Mouse (Mus musculus): ENCODE data around the gene Creb3l2. TPM values are rescaled to one million over a fixed set of nuclear protein-coding genes. Genes with fewer than 3 reads are reported as not detected.

Gene Creb3l2
- 36.4 and 44.6 TPM in 2 replicates for polyA plus RNA-seq (2015; fragmentation: Nextera tagmentation; extraction: Ambion mirVana)

DNA sequence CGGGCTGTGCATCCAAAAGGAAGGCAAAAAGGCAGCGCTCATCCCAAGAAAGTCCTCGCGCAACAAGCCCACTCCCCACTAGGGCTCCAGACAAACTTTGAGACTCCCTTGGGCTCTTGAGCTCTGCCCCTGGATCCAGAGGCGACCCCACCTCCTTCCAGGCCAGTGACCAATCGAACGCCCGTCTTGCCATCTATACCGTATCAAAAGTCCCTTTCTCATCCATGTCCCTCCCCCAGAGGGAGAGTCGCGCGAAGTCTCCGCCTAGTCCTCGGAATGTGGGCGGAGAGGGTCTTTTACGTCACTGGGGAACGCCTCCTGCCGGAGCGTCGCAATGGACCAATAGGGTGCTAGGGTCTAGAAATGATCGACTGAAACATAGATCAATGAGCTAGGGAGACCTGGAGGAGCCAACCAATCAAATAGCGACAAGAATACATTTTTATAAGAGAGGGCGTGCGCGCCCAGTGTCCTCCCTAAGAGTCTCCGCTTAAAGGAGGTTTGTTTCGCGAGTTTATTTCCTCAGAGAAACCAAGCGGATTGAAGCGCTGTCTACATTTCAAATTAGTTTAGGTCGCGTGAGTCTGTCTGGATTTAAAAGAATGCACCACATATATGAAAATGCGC, at the start of gene Creb3l2:
Creb3l2 (minus strand) TSS at position 106 of the 627 bp plus-strand sequence.
- peak; percentile 99 for ATAC-seq (ENCODE audit: low FRiP score, low read depth)
- no peaks in the 10 kb centered on the region for H3K9me3 ChIP-seq
- WGBS: under 1% methylated on average over 33 of the region's 33 CpGs
- no peaks in the 10 kb centered on the region for H3K27me3 ChIP-seq
- H3K36me3 ChIP-seq: peaks cover 2% of the 10 kb centered on the region
- H3K4me2 ChIP-seq (replicated peaks): peak within 1 kb of the TSS; percentile 77
- peak within 1 kb of the TSS; percentile 94 for H3K9ac ChIP-seq
- H3K4me3 ChIP-seq: peak within 1 kb of the TSS; percentile 92
- H3K4me1 ChIP-seq: peaks cover 31% of the 10 kb centered on the region
- H3K27ac ChIP-seq: peak within 1 kb of the TSS; percentile 97

DNA sequence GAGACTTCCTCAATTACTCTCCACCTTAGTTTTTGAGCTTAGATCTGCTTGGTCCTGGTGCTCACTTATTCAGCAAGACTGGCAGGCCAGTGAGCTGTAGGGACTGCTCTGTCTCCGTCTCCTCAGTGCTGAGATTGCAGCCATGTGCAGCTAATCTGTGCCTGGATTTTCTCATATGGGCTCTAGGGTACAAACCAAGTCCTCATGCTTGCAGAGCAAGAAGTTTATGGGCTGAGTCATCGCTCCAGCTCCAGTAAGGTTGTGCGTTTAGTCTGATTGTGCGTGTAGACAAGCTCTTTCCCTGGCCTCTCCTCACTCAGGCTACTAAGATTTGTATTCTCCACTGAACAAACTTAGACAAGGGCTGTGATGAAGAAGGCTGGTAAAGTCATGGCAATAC, 44.6 kb upstream of the Creb3l2 start:
- Histone ChIP-seq H3K9me3 (no peaks in the 10 kb centered on the region), H3K9ac (no peak overlapping the region), H3K27me3 (no peaks in the 10 kb centered on the region), H3K27ac (no peak overlapping the region), H3K4me1 (no peaks in the 10 kb centered on the region), H3K4me3 (no peak overlapping the region), H3K4me2 (replicated peaks) (no peak overlapping the region), H3K36me3 (no peaks in the 10 kb centered on the region)
- no peak for ATAC-seq (ENCODE audit: low FRiP score, low read depth)
- WGBS: 66% methylated on average over 4 of the region's 4 CpGs

DNA sequence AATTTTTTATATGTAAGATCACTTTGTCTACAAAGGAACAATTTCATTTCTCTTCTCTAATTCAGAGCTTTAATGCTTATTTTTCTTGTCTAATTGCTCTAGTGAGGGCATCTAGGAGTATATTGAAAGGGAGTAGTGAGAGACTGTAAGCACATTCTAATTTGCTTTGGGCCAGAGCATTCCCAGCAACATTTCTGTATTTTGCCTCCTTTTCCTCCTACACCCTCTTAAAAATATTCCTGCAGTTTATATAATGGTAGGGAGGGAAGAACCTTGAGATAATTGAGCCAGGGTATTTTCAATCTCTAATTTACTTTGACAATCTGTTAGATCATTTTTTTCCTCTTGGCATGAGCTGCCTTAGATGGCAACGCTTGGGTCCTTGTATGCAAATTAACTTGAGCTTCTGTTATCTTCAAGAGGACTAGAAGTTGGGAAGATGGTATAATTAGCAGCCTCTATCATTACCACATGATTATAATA, 42.7 kb upstream of the Creb3l2 start:
- no peak overlapping the region for H3K4me3 ChIP-seq
- H3K9ac ChIP-seq: no peak overlapping the region
- no peaks in the 10 kb centered on the region for H3K36me3 ChIP-seq
- H3K27me3 ChIP-seq: no peaks in the 10 kb centered on the region
- H3K4me1 ChIP-seq: no peaks in the 10 kb centered on the region
- H3K4me2 ChIP-seq (replicated peaks): no peak overlapping the region
- ATAC-seq (ENCODE audit: low FRiP score, low read depth): no peak
- H3K27ac ChIP-seq: no peak overlapping the region
- WGBS: 58% methylated on average over 1 of the region's 1 CpGs
- no peaks in the 10 kb centered on the region for H3K9me3 ChIP-seq

DNA sequence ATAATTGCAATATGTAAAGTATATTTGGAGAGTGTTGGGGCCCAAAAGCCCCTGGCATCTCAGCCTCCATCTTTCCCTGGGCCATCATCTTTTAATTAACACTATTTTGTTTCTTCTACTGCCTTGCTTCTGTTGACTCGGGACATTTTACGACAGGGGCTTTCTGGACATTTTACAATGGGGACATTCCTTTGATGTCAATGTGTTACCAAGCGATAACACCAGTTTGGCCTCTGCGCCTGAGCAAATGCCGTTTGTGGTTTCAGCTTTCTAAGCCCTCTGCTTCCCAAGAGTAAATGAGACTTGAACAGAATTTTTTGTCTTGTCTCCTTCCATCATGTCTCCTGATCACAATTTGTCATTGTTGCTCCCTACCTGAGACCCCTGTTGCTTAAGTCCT, 41.3 kb upstream of the Creb3l2 start:
- no peaks in the 10 kb centered on the region for H3K36me3 ChIP-seq
- H3K27ac ChIP-seq: no peak overlapping the region
- H3K27me3 ChIP-seq: no peaks in the 10 kb centered on the region
- H3K4me3 ChIP-seq: no peak overlapping the region
- H3K4me2 ChIP-seq (replicated peaks): no peak overlapping the region
- no peak for ATAC-seq (ENCODE audit: low FRiP score, low read depth)
- H3K4me1 ChIP-seq: no peaks in the 10 kb centered on the region
- 5% methylated on average over 5 of the region's 5 CpGs for WGBS
- no peaks in the 10 kb centered on the region for H3K9me3 ChIP-seq
- H3K9ac ChIP-seq: no peak overlapping the region

DNA sequence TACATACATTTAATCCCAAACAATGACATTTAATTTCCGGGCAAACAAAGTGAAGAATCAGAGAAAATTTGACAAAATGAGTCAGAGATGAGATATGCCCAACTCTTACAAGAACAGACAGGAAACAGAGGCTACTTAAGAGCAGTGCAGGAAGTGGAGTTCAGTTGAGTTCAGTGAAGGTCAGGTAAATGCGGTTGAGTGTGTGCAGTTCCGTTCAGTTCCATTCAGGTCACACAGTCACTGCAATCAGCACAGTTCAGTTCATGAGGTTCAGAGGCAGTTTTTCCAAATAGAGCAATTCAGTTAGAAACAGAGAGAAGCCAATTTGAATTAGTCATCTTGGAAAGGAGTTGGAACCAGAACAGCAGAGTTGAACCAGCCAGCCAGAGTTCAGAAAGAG, 39.2 kb upstream of the Creb3l2 start:
- 86% methylated on average over 3 of the region's 3 CpGs for WGBS
- ATAC-seq (ENCODE audit: low FRiP score, low read depth): no peak
- H3K9me3 ChIP-seq: no peaks in the 10 kb centered on the region

DNA sequence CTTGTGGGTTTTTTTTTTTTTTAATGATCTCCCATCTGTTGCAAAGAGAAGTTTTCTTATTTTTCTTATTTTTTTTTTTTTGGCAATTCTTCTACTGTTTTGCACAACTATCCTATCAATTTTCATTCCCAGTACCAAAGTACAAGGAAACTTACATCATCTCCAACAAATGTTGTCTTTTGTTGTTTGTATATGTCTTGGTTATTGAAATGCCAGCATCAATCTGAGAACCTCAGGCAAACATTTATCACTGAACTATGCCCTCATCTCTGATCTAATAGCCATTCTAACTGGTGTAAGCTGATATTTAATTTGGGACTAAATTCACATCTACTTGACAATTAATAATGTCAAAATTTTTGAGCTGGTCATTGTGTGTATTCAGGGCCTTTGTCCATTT, 38.1 kb upstream of the Creb3l2 start:
- Histone ChIP-seq H3K27ac (no peak overlapping the region), H3K4me3 (no peak overlapping the region), H3K36me3 (no peaks in the 10 kb centered on the region), H3K4me1 (no peaks in the 10 kb centered on the region), H3K4me2 (replicated peaks) (no peak overlapping the region), H3K9ac (no peak overlapping the region), H3K9me3 (no peaks in the 10 kb centered on the region), H3K27me3 (no peaks in the 10 kb centered on the region)
- no peak for ATAC-seq (ENCODE audit: low FRiP score, low read depth)

More for the DNA sequence above, 39.2 kb upstream of the Creb3l2 start:
- Histone ChIP-seq H3K9ac (no peak overlapping the region), H3K27me3 (no peaks in the 10 kb centered on the region), H3K4me1 (no peaks in the 10 kb centered on the region), H3K27ac (no peak overlapping the region), H3K4me3 (no peak overlapping the region), H3K36me3 (no peaks in the 10 kb centered on the region), H3K4me2 (replicated peaks) (no peak overlapping the region)

DNA sequence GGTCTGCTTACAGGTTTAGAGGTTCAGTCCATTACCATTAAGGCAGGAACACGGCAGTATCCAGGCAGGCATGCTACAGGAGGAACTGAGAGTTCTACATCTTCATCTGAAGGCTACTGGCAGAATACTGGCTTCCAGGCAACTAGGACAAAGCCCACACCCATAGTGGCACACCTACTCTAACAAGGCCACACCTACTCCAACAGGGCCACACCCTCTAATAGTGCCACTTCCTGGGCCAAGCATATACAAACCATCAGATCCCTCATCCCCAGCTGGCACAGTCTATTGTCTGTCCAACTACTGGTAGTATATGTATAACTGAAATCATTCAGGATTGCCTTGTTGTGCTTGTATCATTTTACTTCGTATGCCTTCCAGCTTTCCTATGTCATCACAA, 36.5 kb upstream of the Creb3l2 start:
- H3K9me3 ChIP-seq: no peaks in the 10 kb centered on the region
- H3K4me2 ChIP-seq (replicated peaks): no peak overlapping the region
- H3K4me3 ChIP-seq: no peak overlapping the region
- H3K9ac ChIP-seq: no peak overlapping the region
- no peaks in the 10 kb centered on the region for H3K36me3 ChIP-seq
- H3K27ac ChIP-seq: no peak overlapping the region
- H3K4me1 ChIP-seq: peaks cover 8% of the 10 kb centered on the region; the same call in 1 of the 2 replicates
- ATAC-seq (ENCODE audit: low FRiP score, low read depth): no peak
- 90% methylated on average over 2 of the region's 2 CpGs for WGBS
- H3K27me3 ChIP-seq: no peaks in the 10 kb centered on the region

DNA sequence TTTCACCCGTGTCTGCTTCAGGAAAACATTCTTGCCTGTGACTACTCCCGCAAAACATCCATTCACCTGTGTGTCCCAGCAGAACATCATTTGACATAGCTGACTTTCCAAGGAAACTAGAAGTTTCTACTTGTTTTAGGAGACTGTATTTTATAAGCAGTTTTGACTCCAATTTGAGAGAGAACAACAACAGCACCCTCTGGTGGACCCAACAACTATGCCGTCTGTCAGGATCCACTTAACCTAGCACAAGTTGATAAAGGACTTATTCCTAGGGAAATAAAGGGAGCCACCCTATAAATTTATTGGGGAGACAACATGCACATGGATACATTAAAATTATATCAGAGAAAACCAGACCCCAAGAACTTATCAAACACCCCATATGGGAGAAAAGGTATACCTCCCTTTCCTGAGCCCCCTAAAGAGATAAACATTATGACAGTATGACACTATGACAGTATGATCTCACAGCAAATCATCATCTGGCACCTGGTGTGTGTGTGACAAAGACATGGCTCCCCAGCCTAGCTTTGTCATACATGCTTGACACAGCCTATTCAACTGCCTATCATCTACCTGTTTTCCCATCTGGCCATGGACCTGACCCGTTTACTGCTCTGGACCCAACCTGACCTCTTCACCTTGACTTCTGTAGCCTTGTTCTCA, 31.9 kb upstream of the Creb3l2 start:
- Histone ChIP-seq H3K27me3 (no peaks in the 10 kb centered on the region), H3K27ac (peak overlapping the region; percentile 29; the same call in 1 of the 2 replicates), H3K36me3 (no peaks in the 10 kb centered on the region), H3K4me1 (peaks cover 8% of the 10 kb centered on the region; the same call in 1 of the 2 replicates), H3K9me3 (peaks cover 3% of the 10 kb centered on the region; the same call in 1 of the 2 replicates), H3K4me3 (no peak overlapping the region), H3K9ac (no peak overlapping the region), H3K4me2 (replicated peaks) (no peak overlapping the region)
- no peak for ATAC-seq (ENCODE audit: low FRiP score, low read depth)
- WGBS: 85% methylated on average over 4 of the region's 4 CpGs

DNA sequence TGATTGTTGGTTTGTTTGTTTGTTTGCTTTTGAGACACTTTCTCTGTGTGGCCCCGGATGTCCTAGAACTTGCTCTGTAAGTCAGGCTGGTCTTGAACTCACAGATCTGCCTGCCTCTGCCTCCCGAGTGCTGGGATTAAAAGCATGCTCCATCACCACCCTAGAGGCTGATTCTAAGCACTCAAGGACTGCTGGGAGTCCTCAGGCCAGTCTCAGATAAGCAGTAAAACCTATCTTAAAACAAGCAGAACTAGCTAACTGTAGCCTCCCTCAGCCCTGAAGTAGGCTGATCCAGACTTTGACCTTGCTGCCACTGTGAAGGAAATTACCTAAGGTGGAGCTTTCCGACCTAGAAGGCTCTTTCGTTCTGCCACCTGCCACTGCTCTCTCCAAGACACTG, 28.3 kb upstream of the Creb3l2 start:
- WGBS: 73% methylated on average over 4 of the region's 4 CpGs
- H3K27me3 ChIP-seq: no peaks in the 10 kb centered on the region
- H3K4me1 ChIP-seq: peaks cover 13% of the 10 kb centered on the region
- no peaks in the 10 kb centered on the region for H3K36me3 ChIP-seq
- H3K9me3 ChIP-seq: peaks cover 3% of the 10 kb centered on the region; the same call in 1 of the 2 replicates
- no peak overlapping the region for H3K27ac ChIP-seq
- no peak overlapping the region for H3K4me2 ChIP-seq (replicated peaks)
- H3K9ac ChIP-seq: no peak overlapping the region
- ATAC-seq (ENCODE audit: low FRiP score, low read depth): no peak
- H3K4me3 ChIP-seq: no peak overlapping the region

DNA sequence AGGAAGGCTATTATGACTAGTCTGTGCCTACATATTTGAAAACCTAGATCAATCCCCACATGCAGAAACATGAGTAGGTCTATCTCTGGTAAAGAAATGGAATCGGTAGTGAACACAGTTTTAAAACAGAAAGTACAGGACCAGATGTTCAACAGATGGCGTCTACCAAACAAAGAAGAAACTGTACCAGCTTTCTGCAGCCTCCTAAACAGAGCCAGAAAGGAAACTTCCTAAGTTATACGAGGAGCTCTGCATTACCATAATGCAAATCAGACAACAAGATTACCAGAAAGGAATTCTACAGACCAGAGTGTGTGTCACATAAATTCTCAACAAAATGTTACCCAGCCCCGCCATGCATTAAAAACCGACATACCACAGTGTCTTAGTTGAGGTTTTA, 23.9 kb upstream of the Creb3l2 start:
- Histone ChIP-seq H3K4me1 (peaks cover 11% of the 10 kb centered on the region), H3K4me2 (replicated peaks) (no peak overlapping the region), H3K4me3 (no peak overlapping the region), H3K9ac (no peak overlapping the region), H3K27ac (peak overlapping the region; percentile 82), H3K27me3 (no peaks in the 10 kb centered on the region), H3K36me3 (no peaks in the 10 kb centered on the region), H3K9me3 (no peaks in the 10 kb centered on the region)
- 23% methylated on average over 5 of the region's 5 CpGs for WGBS
- ATAC-seq (ENCODE audit: low FRiP score, low read depth): peak; percentile 41; the same call in 1 of the 2 replicates

DNA sequence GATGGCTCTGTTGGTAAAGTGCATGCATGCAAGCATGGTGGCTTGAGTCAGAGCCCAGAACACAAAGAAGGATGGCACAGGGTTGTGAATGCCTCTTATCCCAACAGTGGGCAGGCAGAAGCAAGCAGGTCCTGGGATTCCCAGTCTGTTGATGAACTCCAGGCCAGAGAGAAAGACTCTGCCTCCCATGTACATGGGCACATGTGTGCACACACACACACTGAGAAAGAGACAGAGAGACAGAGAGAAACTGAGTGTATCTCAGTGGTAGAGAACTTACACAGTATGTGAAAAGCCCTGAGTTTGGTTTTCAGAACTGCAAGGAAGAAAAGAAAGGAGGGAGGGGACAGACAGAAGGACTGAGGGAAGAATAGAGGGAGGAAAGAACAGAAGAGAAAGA, 23.4 kb upstream of the Creb3l2 start:
- no peak overlapping the region for H3K4me3 ChIP-seq
- no peak overlapping the region for H3K4me2 ChIP-seq (replicated peaks)
- peaks cover 11% of the 10 kb centered on the region for H3K4me1 ChIP-seq
- H3K27me3 ChIP-seq: no peaks in the 10 kb centered on the region
- H3K36me3 ChIP-seq: no peaks in the 10 kb centered on the region
- H3K9me3 ChIP-seq: no peaks in the 10 kb centered on the region
- peak overlapping the region; percentile 82 for H3K27ac ChIP-seq
- ATAC-seq (ENCODE audit: low FRiP score, low read depth): no peak
- no peak overlapping the region for H3K9ac ChIP-seq

DNA sequence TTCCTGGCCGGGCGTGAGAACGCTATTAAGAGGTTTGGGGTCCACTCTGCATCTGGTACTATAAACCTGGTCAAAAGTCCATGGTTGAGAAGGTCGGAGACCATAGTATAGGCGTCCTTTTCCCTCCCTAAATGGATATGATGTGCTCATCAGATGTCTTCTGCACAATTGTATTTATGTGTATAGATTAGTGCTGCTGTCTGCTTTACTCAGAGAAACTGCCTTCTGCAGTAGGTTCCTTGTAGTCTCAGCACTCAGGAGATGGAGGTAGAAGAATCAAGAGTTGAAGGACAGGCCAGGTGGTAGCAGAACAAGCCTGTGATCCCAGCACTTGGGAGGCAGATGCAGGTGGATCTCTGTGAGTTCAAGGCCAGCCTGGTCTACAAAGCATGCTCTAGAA, 22.6 kb upstream of the Creb3l2 start:
- H3K27me3 ChIP-seq: no peaks in the 10 kb centered on the region
- no peak for ATAC-seq (ENCODE audit: low FRiP score, low read depth)
- peak overlapping the region; percentile 46 for H3K4me3 ChIP-seq
- no peaks in the 10 kb centered on the region for H3K36me3 ChIP-seq
- peak overlapping the region; percentile 57 for H3K4me2 ChIP-seq (replicated peaks)
- H3K9me3 ChIP-seq: no peaks in the 10 kb centered on the region
- H3K27ac ChIP-seq: peak overlapping the region; percentile 34; the same call in 1 of the 2 replicates
- 0 out of 2 replicates have a peak overlapping the region, but pooled peaks have one; percentile 0 for H3K9ac ChIP-seq
- WGBS: 4% methylated on average over 5 of the region's 5 CpGs
- H3K4me1 ChIP-seq: peaks cover 11% of the 10 kb centered on the region
